Mouse (Mus musculus): ENCODE data around the gene Plekhh3.

- TF ChIP-seq ZNF384 (IDR thresholded peaks at IDR 0.05; ENCODE audit: low read depth, low read length) (no peak), CHD2 (IDR thresholded peaks at IDR 0.05; ENCODE audit: low read depth, low read length) (no peak), ZC3H11A (IDR thresholded peaks at IDR 0.05; ENCODE audit: borderline replicate concordance, low read depth, low read length) (no peak), MAFK (IDR thresholded peaks at IDR 0.05; ENCODE audit: insufficient read depth, low read depth, low read length) (no peak), HCFC1 (IDR thresholded peaks at IDR 0.05; ENCODE audit: borderline replicate concordance, insufficient read depth, low read length) (no peak)
Observed at GRCm38 (mm10) chr11:101118105-101118504, 53.0 kb downstream of the Plekhh3 start.

All from ES-E14 (cell line).